Mouse (Mus musculus) small intestine, adult 2 months (tissue): Measurements from ENCODE around the gene Cul4a.

Experiments
- CTCF ChIP-seq: fragments of 200-500 bp; IDR thresholded peaks from 2 replicates; pipeline ENCODE4 v1.5.1; 2012; ENCODE audit warnings: low read depth, mild to moderate bottlenecking, control low read depth, inconsistent platforms, low read length, moderate library complexity, mixed read lengths; ENCODE audit not compliant: insufficient replicate concordance, insufficient read length; ENCODE audit errors: extremely low read depth
- POLR2A ChIP-seq: fragments of 200-500 bp; IDR thresholded peaks from 2 replicates; pipeline ENCODE4 v1.6.1; 2012; ENCODE audit warnings: low read depth, mild to moderate bottlenecking, control low read depth, inconsistent platforms, low read length, moderate library complexity

GRCm38 (mm10) chr8:13179948-13180347, 74.5 kb downstream of the Cul4a start:
- TF ChIP-seq CTCF (no peak), POLR2A (no peak)
